Mouse (Mus musculus) adrenal gland, postnatal 14 days (tissue): ENCODE results near the gene Acsm4. TPM values are rescaled to one million over a fixed set of nuclear protein-coding genes. Genes with fewer than 3 reads are reported as not detected.
"Not testable (repeated sequence)": the region's sequence is repeated elsewhere in the genome, so short reads cannot be mapped to it uniquely, and the experiment has no call there.

Source experiments
- DNase-seq: peaks from one replicate; pipeline ENCODE4 v3.0.0; 2021; ENCODE audit warnings: mixed read lengths
- long read RNA-seq, 2 experiments: library from polyadenylated mRNA; stranded (forward); transcript quantifications; one replicate each; pipeline ENCODE4 v2.0.0; 2021
- total RNA-seq: library from RNA; stranded (reverse); gene quantifications from 2 replicates; pipeline ENCODE4 v1.2.3, GENCODE M21; 2021

Gene Acsm4
- not detected in 2 replicates for total RNA-seq
- long read RNA-seq, experiment 1 = 0 reads
- long read RNA-seq, experiment 2 = 0 reads

GRCm38 (mm10) chr7:119689726-119690125, at the start of gene Acsm4:
Gene Acsm4, plus strand, starts transcription at chr7:119690026.
- no peak for DNase-seq

- no peak for DNase-seq
Measured at GRCm38 (mm10) chr7:119642307-119642706, 47.5 kb upstream of the Acsm4 start.

GRCm38 (mm10) chr7:119667893-119668292, 21.9 kb upstream of the Acsm4 start:
- DNase-seq = no peak

- DNase-seq = no peak
Measured at GRCm38 (mm10) chr7:119670395-119670794, 19.4 kb upstream of the Acsm4 start.

GRCm38 (mm10) chr7:119670925-119671324, 18.9 kb upstream of the Acsm4 start:
- peak; percentile 45 for DNase-seq

- DNase-seq = peak; percentile 29
Measured at GRCm38 (mm10) chr7:119673465-119673864, 16.4 kb upstream of the Acsm4 start.

GRCm38 (mm10) chr7:119680107-119680506, 9.7 kb upstream of the Acsm4 start:
- DNase-seq = no peak

GRCm38 (mm10) chr7:119682699-119683098, 7.1 kb upstream of the Acsm4 start:
- DNase-seq = no peak

GRCm38 (mm10) chr7:119692302-119692701, 2.5 kb downstream of the Acsm4 start:
- no peak for DNase-seq

GRCm38 (mm10) chr7:119694926-119695325, 5.1 kb downstream of the Acsm4 start:
- no peak for DNase-seq

GRCm38 (mm10) chr7:119714111-119714510, 24.3 kb downstream of the Acsm4 start:
- no peak for DNase-seq

- DNase-seq = peak; percentile 97
Measured at GRCm38 (mm10) chr7:119720253-119720946, 30.6 kb downstream of the Acsm4 start, which contains the start of gene Thumpd1. Gene Thumpd1, minus strand, starts transcription at chr7:119720798.

- no peak for DNase-seq
Measured at GRCm38 (mm10) chr7:119720947-119721310, 31.1 kb downstream of the Acsm4 start.

GRCm38 (mm10) chr7:119727621-119728020, 37.8 kb downstream of the Acsm4 start:
- peak; percentile 37 for DNase-seq

GRCm38 (mm10) chr7:119731262-119731661, 41.4 kb downstream of the Acsm4 start:
- DNase-seq = peak; percentile 42

GRCm38 (mm10) chr7:119738877-119739276, 49.1 kb downstream of the Acsm4 start:
- no peak for DNase-seq

GRCm38 (mm10) chr7:119739798-119740468, 50.1 kb downstream of the Acsm4 start:
- DNase-seq = not testable (repeated sequence)

GRCm38 (mm10) chr7:119744321-119744720, 54.5 kb downstream of the Acsm4 start:
- peak; percentile 54 for DNase-seq

GRCm38 (mm10) chr7:119745869-119746268, 56.0 kb downstream of the Acsm4 start:
- DNase-seq = peak; percentile 42

- no peak for DNase-seq
Measured at GRCm38 (mm10) chr7:119748761-119749160, 58.9 kb downstream of the Acsm4 start.

- peak; percentile 63 for DNase-seq
Measured at GRCm38 (mm10) chr7:119749942-119750341, 60.1 kb downstream of the Acsm4 start.

- DNase-seq = no peak
Measured at GRCm38 (mm10) chr7:119753696-119754095, 63.9 kb downstream of the Acsm4 start.

GRCm38 (mm10) chr7:119760527-119760951, 70.7 kb downstream of the Acsm4 start, which contains the start of gene Acsm3:
Gene Acsm3, plus strand, starts transcription at chr7:119760923.
- DNase-seq = peak; percentile 59
